Mouse (Mus musculus) intestine, embryonic 14.5 days (tissue): ENCODE results near the gene Piezo1. TPM values are rescaled to one million over a fixed set of nuclear protein-coding genes. Genes with fewer than 3 reads are reported as not detected.
A peak's percentile ranks its signal among the peaks of the same experiment; 100 is the strongest.

Source experiments
- ATAC-seq: fragments of 200-750 bp; cut with Nextera tagmentation; replicated peaks from 2 replicates; pipeline ENCODE4 v1.8.0; 2017; ENCODE audit warnings: low read depth, moderate number of reproducible peaks, moderate TSS enrichment, moderate library complexity; ENCODE audit not compliant: low FRiP score, low TSS enrichment
- DNase-seq: peaks from one replicate; pipeline ENCODE4 v3.0.0-alpha.2; 2018; ENCODE audit warnings: low spot score
- H3K27ac ChIP-seq: fragments of 300-500 bp; sonication (generic); 2 replicates; pipeline ENCODE4 v1.5.1; 2014; ENCODE audit warnings: low read depth, mild to moderate bottlenecking, control low read depth
- H3K27me3 ChIP-seq: fragments of 300-500 bp; sonication (generic); replicated peaks from 2 replicates; pipeline ENCODE4 v1.6.1; 2014; ENCODE audit warnings: low read length, control low read depth; ENCODE audit not compliant: control insufficient read depth, insufficient read depth
- H3K36me3 ChIP-seq: fragments of 300-500 bp; sonication (generic); 2 replicates; pipeline ENCODE4 v1.6.1; 2014; ENCODE audit warnings: low read length, control low read depth; ENCODE audit not compliant: control insufficient read depth, insufficient read depth
- H3K4me1 ChIP-seq: fragments of 300-500 bp; sonication (generic); replicated peaks from 2 replicates; pipeline ENCODE4 v1.6.1; 2014; ENCODE audit warnings: low read length, control low read depth, mixed read lengths; ENCODE audit not compliant: control insufficient read depth, insufficient read depth
- H3K4me2 ChIP-seq: fragments of 300-500 bp; sonication (generic); 2 replicates; pipeline ENCODE4 v1.6.1; 2014; ENCODE audit warnings: low read length
- H3K4me3 ChIP-seq: fragments of 300-500 bp; sonication (generic); 2 replicates; pipeline ENCODE4 v1.5.1; 2014; ENCODE audit warnings: low read depth, low read length, control low read depth, mixed read lengths
- H3K9ac ChIP-seq: fragments of 300-500 bp; sonication (generic); 2 replicates; pipeline ENCODE4 v1.6.1; 2014; ENCODE audit warnings: mild to moderate bottlenecking, low read length
- H3K9me3 ChIP-seq: fragments of 300-500 bp; sonication (generic); 2 replicates; pipeline ENCODE4 v1.6.1; 2016; ENCODE audit warnings: low read length, control low read depth; ENCODE audit not compliant: control insufficient read depth
- WGBS: fragments of 180-500 bp; shearing (Covaris S2); extraction: QIAGEN DNeasy Blood & Tissue Kit; methylation state at CpG from one replicate; pipeline ENCODE4 v1.1.7; 2014; 5-methylcytosine and 5-hydroxymethylcytosine counted together
- polyA plus RNA-seq: library from polyadenylated mRNA; unstranded; fragments of >200 nt; fragmentation: Nextera tagmentation; extraction: Ambion mirVana; gene quantifications from 2 replicates; pipeline ENCODE4 v1.2.1, GENCODE M21; 2014

Gene Piezo1
- polyA plus RNA-seq, 1 experiment from 2014 or later = 17.9 TPM

- H3K27me3 ChIP-seq = no peaks in the 10 kb centered on the region
- 73% methylated on average over 7 of the region's 7 CpGs for WGBS
These were observed 4.9 kb downstream of the Piezo1 start for GRCm38 (mm10) chr8:122546066-122546755.

GRCm38 (mm10) chr8:122544138-122544537, 7.0 kb downstream of the Piezo1 start:
- H3K4me3 ChIP-seq = no peak overlapping the region
- H3K9me3 ChIP-seq = no peaks in the 10 kb centered on the region
- H3K4me1 ChIP-seq = peaks cover 24% of the 10 kb centered on the region
- DNase-seq (no peak), ATAC-seq (no peak)
- H3K27me3 ChIP-seq = no peaks in the 10 kb centered on the region
- no peak overlapping the region for H3K4me2 ChIP-seq
- no peak overlapping the region for H3K9ac ChIP-seq
- H3K36me3 ChIP-seq = no peaks in the 10 kb centered on the region
- 90% methylated on average over 8 of the region's 8 CpGs for WGBS
- no peak overlapping the region for H3K27ac ChIP-seq

More at GRCm38 (mm10) chr8:122546066-122546755, 4.9 kb downstream of the Piezo1 start:
- H3K9me3 ChIP-seq = no peaks in the 10 kb centered on the region
- no peak overlapping the region for H3K27ac ChIP-seq
- peaks cover 33% of the 10 kb centered on the region for H3K4me1 ChIP-seq
- H3K36me3 ChIP-seq = no peaks in the 10 kb centered on the region
- no peak overlapping the region for H3K9ac ChIP-seq
- ATAC-seq = no peak
- no peak overlapping the region for H3K4me3 ChIP-seq
- DNase-seq = no peak
- H3K4me2 ChIP-seq = no peak overlapping the region

- no peak overlapping the region for H3K4me3 ChIP-seq
- H3K27ac ChIP-seq = no peak overlapping the region
- ATAC-seq = no peak
- H3K9me3 ChIP-seq = no peaks in the 10 kb centered on the region
- no peak overlapping the region for H3K9ac ChIP-seq
- peaks cover 16% of the 10 kb centered on the region for H3K4me1 ChIP-seq
- H3K4me2 ChIP-seq = no peak overlapping the region
- DNase-seq = no peak
- 94% methylated on average over 9 of the region's 9 CpGs for WGBS
- no peaks in the 10 kb centered on the region for H3K36me3 ChIP-seq
- H3K27me3 ChIP-seq = no peaks in the 10 kb centered on the region
These were observed 12.6 kb downstream of the Piezo1 start for GRCm38 (mm10) chr8:122538310-122539076.

- peaks cover 16% of the 10 kb centered on the region for H3K4me1 ChIP-seq
- ATAC-seq (no peak), DNase-seq (no peak)
- no peaks in the 10 kb centered on the region for H3K36me3 ChIP-seq
- 57% methylated on average over 2 of the region's 2 CpGs for WGBS
- no peaks in the 10 kb centered on the region for H3K9me3 ChIP-seq
- H3K4me3 ChIP-seq = no peak overlapping the region
- H3K9ac ChIP-seq = no peak overlapping the region
- peak overlapping the region; percentile 80 for H3K27ac ChIP-seq
- H3K27me3 ChIP-seq = no peaks in the 10 kb centered on the region
- H3K4me2 ChIP-seq = no peak overlapping the region
These were observed 13.3 kb downstream of the Piezo1 start for GRCm38 (mm10) chr8:122537812-122538211.

GRCm38 (mm10) chr8:122537033-122537432, 14.1 kb downstream of the Piezo1 start:
- Histone ChIP-seq H3K4me1 (peaks cover 16% of the 10 kb centered on the region), H3K9ac (no peak overlapping the region; the same call in 1 of the 2 replicates), H3K27ac (peak overlapping the region; percentile 80), H3K4me2 (peak overlapping the region; percentile 29), H3K36me3 (no peaks in the 10 kb centered on the region), H3K9me3 (no peaks in the 10 kb centered on the region), H3K4me3 (no peak overlapping the region), H3K27me3 (no peaks in the 10 kb centered on the region)
- DNase-seq (peak; percentile 77), ATAC-seq (peak; percentile 86)
- 5% methylated on average over 6 of the region's 6 CpGs for WGBS

GRCm38 (mm10) chr8:122531312-122531711, 19.8 kb downstream of the Piezo1 start:
- Histone ChIP-seq H3K36me3 (no peaks in the 10 kb centered on the region), H3K4me3 (no peak overlapping the region), H3K9me3 (no peaks in the 10 kb centered on the region), H3K27me3 (no peaks in the 10 kb centered on the region), H3K4me2 (no peak overlapping the region), H3K4me1 (peaks cover 13% of the 10 kb centered on the region), H3K27ac (no peak overlapping the region), H3K9ac (no peak overlapping the region)
- ATAC-seq (no peak), DNase-seq (no peak)
- 78% methylated on average over 8 of the region's 8 CpGs for WGBS

- 90% methylated on average over 4 of the region's 4 CpGs for WGBS
- H3K27me3 ChIP-seq = no peaks in the 10 kb centered on the region
- no peaks in the 10 kb centered on the region for H3K9me3 ChIP-seq
- H3K9ac ChIP-seq = no peak overlapping the region
- no peak overlapping the region for H3K27ac ChIP-seq
- no peak overlapping the region for H3K4me3 ChIP-seq
- no peak for ATAC-seq
- no peak for DNase-seq
- H3K36me3 ChIP-seq = no peaks in the 10 kb centered on the region
- H3K4me1 ChIP-seq = peaks cover 28% of the 10 kb centered on the region
- H3K4me2 ChIP-seq = no peak overlapping the region
These were observed 22.0 kb downstream of the Piezo1 start for GRCm38 (mm10) chr8:122529159-122529558.

GRCm38 (mm10) chr8:122527937-122528336, 23.2 kb downstream of the Piezo1 start:
- Histone ChIP-seq H3K27me3 (no peaks in the 10 kb centered on the region), H3K9me3 (no peaks in the 10 kb centered on the region), H3K4me3 (no peak overlapping the region), H3K4me1 (peaks cover 41% of the 10 kb centered on the region), H3K36me3 (no peaks in the 10 kb centered on the region), H3K27ac (no peak overlapping the region), H3K9ac (no peak overlapping the region), H3K4me2 (no peak overlapping the region)
- no peak for DNase-seq
- WGBS = 94% methylated on average over 3 of the region's 3 CpGs
- ATAC-seq = no peak
